Mouse (Mus musculus): ENCODE measurements at regions not wholly inside any gene's neighbourhood (a gene's known extent, or its start where the extent isn't known, plus 50 kb on each side); places are given as distances from the start of the nearest gene placed in this dataset.
A peak's percentile ranks its signal among the peaks of the same experiment; 100 is the strongest.

- DNase-seq, result no peak
Measured at GRCm38 (mm10) chr9:26383996-26384395, 349.5 kb upstream of the B3gat1 start.

GRCm38 (mm10) chr9:26398635-26399034 is 334.9 kb upstream of the B3gat1 start:
- no peak for DNase-seq

GRCm38 (mm10) chr9:26422897-26423823 is 310.4 kb upstream of the B3gat1 start:
- DNase-seq, result no peak

GRCm38 (mm10) chr9:26435507-26435906 is 298.0 kb upstream of the B3gat1 start:
- DNase-seq, result no peak

GRCm38 (mm10) chr9:26437244-26437643 is 296.3 kb upstream of the B3gat1 start:
- DNase-seq, result no peak

GRCm38 (mm10) chr9:26453924-26454323 is 279.6 kb upstream of the B3gat1 start:
- no peak for DNase-seq

- DNase-seq, result no peak
Measured at GRCm38 (mm10) chr9:26461081-26461480, 272.4 kb upstream of the B3gat1 start.

GRCm38 (mm10) chr9:26470694-26471392 is 262.7 kb upstream of the B3gat1 start:
- DNase-seq, result no peak

- no peak for DNase-seq
Measured at GRCm38 (mm10) chr9:26476341-26476740, 257.2 kb upstream of the B3gat1 start.

- DNase-seq, result no peak
Measured at GRCm38 (mm10) chr9:26480881-26481280, 252.6 kb upstream of the B3gat1 start.

GRCm38 (mm10) chr9:26481890-26482289 is 251.6 kb upstream of the B3gat1 start:
- no peak for DNase-seq

- no peak for DNase-seq
Measured at GRCm38 (mm10) chr9:26493740-26494139, 239.8 kb upstream of the B3gat1 start.

- no peak for DNase-seq
Measured at GRCm38 (mm10) chr9:26502027-26502426, 231.5 kb upstream of the B3gat1 start.

GRCm38 (mm10) chr9:26505941-26506340 is 227.6 kb upstream of the B3gat1 start:
- no peak for DNase-seq

- DNase-seq, result no peak
Measured at GRCm38 (mm10) chr9:26518651-26519050, 214.9 kb upstream of the B3gat1 start.

GRCm38 (mm10) chr9:26519581-26520501 is 213.7 kb upstream of the B3gat1 start:
- DNase-seq, result peak; percentile 7

- no peak for DNase-seq
Measured at GRCm38 (mm10) chr9:26524089-26524488, 209.4 kb upstream of the B3gat1 start.

GRCm38 (mm10) chr9:26528761-26529160 is 204.8 kb upstream of the B3gat1 start:
- DNase-seq, result no peak

GRCm38 (mm10) chr9:26539042-26539441 is 194.5 kb upstream of the B3gat1 start:
- no peak for DNase-seq

GRCm38 (mm10) chr9:26548328-26548922 is 185.1 kb upstream of the B3gat1 start:
- DNase-seq, result peak; percentile 69

GRCm38 (mm10) chr9:26549118-26549517 is 184.4 kb upstream of the B3gat1 start:
- peak; percentile 59 for DNase-seq

GRCm38 (mm10) chr9:26549551-26549950 is 184.0 kb upstream of the B3gat1 start:
- no peak for DNase-seq
